Mouse (Mus musculus): ENCODE measurements at regions not wholly inside any gene's neighbourhood (a gene's known extent, or its start where the extent isn't known, plus 50 kb on each side); places are given as distances from the start of the nearest gene placed in this dataset.

DNA sequence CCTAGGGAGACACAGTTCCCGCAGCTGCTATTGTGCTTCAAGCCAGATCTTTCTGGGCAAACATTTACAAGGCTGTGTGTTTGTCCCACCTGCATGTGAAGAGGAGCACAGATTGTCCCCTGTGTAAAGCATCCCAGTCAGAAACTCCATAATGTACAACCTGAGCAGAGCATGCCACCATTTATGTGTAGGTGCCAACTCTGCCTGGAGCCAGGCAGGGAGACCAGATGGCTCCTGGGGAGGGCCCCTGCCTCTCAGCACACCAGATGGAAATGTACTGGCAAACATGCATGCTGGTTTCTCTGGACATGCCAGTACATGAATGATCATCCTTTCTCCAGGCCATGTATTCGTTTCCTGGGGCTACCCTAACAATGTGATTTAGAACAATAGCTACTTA, 98.6 kb upstream of the Foxp3 start:
- no peaks in the 10 kb centered on the region for H3K27me3 ChIP-seq (ENCODE audit: control insufficient read depth, insufficient read depth, low read length)
- H3K4me1 ChIP-seq (ENCODE audit: control insufficient read depth, insufficient read depth, low read length) = no peaks in the 10 kb centered on the region
- no peak overlapping the region for H3K9ac ChIP-seq (ENCODE audit: low read length)
- no peaks in the 10 kb centered on the region for H3K36me3 ChIP-seq (ENCODE audit: control insufficient read depth, insufficient read depth)
- H3K4me2 ChIP-seq (ENCODE audit: low read depth, low read length) = no peak overlapping the region
- no peak for ATAC-seq (replicated peaks; ENCODE audit: extremely low read depth, insufficient read depth, low FRiP score)
- H3K27ac ChIP-seq (ENCODE audit: low read length) = no peak overlapping the region
- H3K9me3 ChIP-seq (replicated peaks; ENCODE audit: control insufficient read depth, low read length) = no peaks in the 10 kb centered on the region
- 70% methylated on average over 2 of the region's 2 CpGs for WGBS
- H3K4me3 ChIP-seq (ENCODE audit: low read length) = no peak overlapping the region

DNA sequence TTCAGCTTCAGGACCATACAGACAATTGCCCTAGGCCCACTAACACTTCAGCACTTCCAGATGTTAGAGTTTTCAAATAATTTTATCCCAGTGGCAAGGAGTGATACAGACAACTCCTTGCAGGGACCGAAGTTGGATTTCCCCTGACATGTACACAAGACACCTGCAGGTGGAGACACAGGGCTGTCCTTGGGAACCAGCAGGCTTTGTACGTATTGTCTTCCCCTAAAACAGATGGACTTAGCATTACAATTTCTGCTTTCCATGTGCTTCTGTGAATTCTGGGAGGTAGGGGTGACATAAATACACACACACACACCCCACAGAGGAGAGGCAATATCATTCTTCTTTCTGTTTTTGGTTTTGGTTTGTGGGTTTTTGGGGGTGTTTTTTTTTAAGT, 98.2 kb upstream of the Usp27x start:
- WGBS = 42% methylated on average over 2 of the region's 2 CpGs
- H3K4me3 ChIP-seq (ENCODE audit: low read length) = no peak overlapping the region
- ATAC-seq (replicated peaks; ENCODE audit: extremely low read depth, insufficient read depth, low FRiP score) = no peak
- no peaks in the 10 kb centered on the region for H3K27me3 ChIP-seq (ENCODE audit: control insufficient read depth, insufficient read depth, low read length)
- no peak overlapping the region for H3K9ac ChIP-seq (ENCODE audit: low read length)
- no peaks in the 10 kb centered on the region for H3K4me1 ChIP-seq (ENCODE audit: control insufficient read depth, insufficient read depth, low read length)
- no peaks in the 10 kb centered on the region for H3K9me3 ChIP-seq (replicated peaks; ENCODE audit: control insufficient read depth, low read length)
- no peak overlapping the region for H3K27ac ChIP-seq (ENCODE audit: low read length)
- no peak overlapping the region for H3K4me2 ChIP-seq (ENCODE audit: low read depth, low read length)
- H3K36me3 ChIP-seq (ENCODE audit: control insufficient read depth, insufficient read depth) = no peaks in the 10 kb centered on the region

GRCm38 (mm10) chrX:7469801-7470200, 94.2 kb upstream of the Usp27x start:
- H3K4me1 ChIP-seq (ENCODE audit: control insufficient read depth, insufficient read depth, low read length) = no peaks in the 10 kb centered on the region
- no peak overlapping the region for H3K4me2 ChIP-seq (ENCODE audit: low read depth, low read length)
- H3K27me3 ChIP-seq (ENCODE audit: control insufficient read depth, insufficient read depth, low read length) = no peaks in the 10 kb centered on the region
- H3K36me3 ChIP-seq (ENCODE audit: control insufficient read depth, insufficient read depth) = no peaks in the 10 kb centered on the region
- ATAC-seq (replicated peaks; ENCODE audit: extremely low read depth, insufficient read depth, low FRiP score) = no peak
- no peak overlapping the region for H3K4me3 ChIP-seq (ENCODE audit: low read length)
- H3K27ac ChIP-seq (ENCODE audit: low read length) = no peak overlapping the region
- no peak overlapping the region for H3K9ac ChIP-seq (ENCODE audit: low read length)
- 74% methylated on average over 1 of the region's 1 CpGs for WGBS
- no peaks in the 10 kb centered on the region for H3K9me3 ChIP-seq (replicated peaks; ENCODE audit: control insufficient read depth, low read length)

GRCm38 (mm10) chrX:7467985-7468384, 92.4 kb upstream of the Usp27x start:
- Histone ChIP-seq H3K9me3 (replicated peaks; ENCODE audit: control insufficient read depth, low read length) (no peaks in the 10 kb centered on the region), H3K4me3 (ENCODE audit: low read length) (no peak overlapping the region), H3K36me3 (ENCODE audit: control insufficient read depth, insufficient read depth) (no peaks in the 10 kb centered on the region), H3K27ac (ENCODE audit: low read length) (no peak overlapping the region), H3K4me2 (ENCODE audit: low read depth, low read length) (no peak overlapping the region), H3K27me3 (ENCODE audit: control insufficient read depth, insufficient read depth, low read length) (no peaks in the 10 kb centered on the region), H3K4me1 (ENCODE audit: control insufficient read depth, insufficient read depth, low read length) (no peaks in the 10 kb centered on the region), H3K9ac (ENCODE audit: low read length) (no peak overlapping the region)
- no peak for ATAC-seq (replicated peaks; ENCODE audit: extremely low read depth, insufficient read depth, low FRiP score)
- WGBS = 44% methylated on average over 1 of the region's 1 CpGs

GRCm38 (mm10) chrX:7456851-7457250, 81.2 kb upstream of the Usp27x start:
- no peaks in the 10 kb centered on the region for H3K27me3 ChIP-seq (ENCODE audit: control insufficient read depth, insufficient read depth, low read length)
- H3K9me3 ChIP-seq (replicated peaks; ENCODE audit: control insufficient read depth, low read length) = no peaks in the 10 kb centered on the region
- H3K36me3 ChIP-seq (ENCODE audit: control insufficient read depth, insufficient read depth) = no peaks in the 10 kb centered on the region
- no peak overlapping the region for H3K9ac ChIP-seq (ENCODE audit: low read length)
- H3K4me3 ChIP-seq (ENCODE audit: low read length) = no peak overlapping the region
- H3K4me2 ChIP-seq (ENCODE audit: low read depth, low read length) = no peak overlapping the region
- no peaks in the 10 kb centered on the region for H3K4me1 ChIP-seq (ENCODE audit: control insufficient read depth, insufficient read depth, low read length)
- WGBS = 71% methylated on average over 4 of the region's 4 CpGs
- no peak for ATAC-seq (replicated peaks; ENCODE audit: extremely low read depth, insufficient read depth, low FRiP score)
- no peak overlapping the region for H3K27ac ChIP-seq (ENCODE audit: low read length)

DNA sequence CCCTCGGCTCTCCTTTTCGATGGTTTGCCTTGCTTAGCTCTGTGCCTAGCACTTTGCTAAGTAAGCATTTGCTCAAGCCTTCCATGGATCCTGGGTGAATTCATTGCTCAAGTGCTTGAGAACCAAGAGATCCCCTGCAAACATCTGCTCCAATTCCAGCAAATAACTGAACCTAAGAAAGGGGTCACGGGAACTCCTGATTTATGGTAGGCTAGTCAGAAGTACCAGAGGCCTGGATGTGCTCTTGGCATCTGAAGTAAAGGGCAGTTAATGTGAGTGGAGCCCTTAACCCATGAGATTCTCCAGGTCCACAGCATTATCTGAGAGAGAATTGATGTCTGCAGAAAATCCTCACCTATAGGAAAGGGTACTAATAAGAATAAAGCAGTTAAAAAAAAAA, 69.4 kb upstream of the Usp27x start:
- H3K4me2 ChIP-seq (ENCODE audit: low read depth, low read length) = no peak overlapping the region
- H3K27me3 ChIP-seq (ENCODE audit: control insufficient read depth, insufficient read depth, low read length) = no peaks in the 10 kb centered on the region
- no peaks in the 10 kb centered on the region for H3K9me3 ChIP-seq (replicated peaks; ENCODE audit: control insufficient read depth, low read length)
- no peak overlapping the region for H3K9ac ChIP-seq (ENCODE audit: low read length)
- H3K4me3 ChIP-seq (ENCODE audit: low read length) = no peak overlapping the region
- H3K36me3 ChIP-seq (ENCODE audit: control insufficient read depth, insufficient read depth) = no peaks in the 10 kb centered on the region
- H3K27ac ChIP-seq (ENCODE audit: low read length) = no peak overlapping the region
- no peak for ATAC-seq (replicated peaks; ENCODE audit: extremely low read depth, insufficient read depth, low FRiP score)
- H3K4me1 ChIP-seq (ENCODE audit: control insufficient read depth, insufficient read depth, low read length) = 0 out of 2 replicates have a peak, but pooled peaks cover 2% of the 10 kb centered on the region
- WGBS = 74% methylated on average over 3 of the region's 3 CpGs

- no peak for ATAC-seq (replicated peaks; ENCODE audit: extremely low read depth, insufficient read depth, low FRiP score)
- Histone ChIP-seq H3K4me3 (ENCODE audit: low read length) (no peak overlapping the region), H3K27me3 (ENCODE audit: control insufficient read depth, insufficient read depth, low read length) (no peaks in the 10 kb centered on the region), H3K4me2 (ENCODE audit: low read depth, low read length) (no peak overlapping the region), H3K36me3 (ENCODE audit: control insufficient read depth, insufficient read depth) (no peaks in the 10 kb centered on the region), H3K9ac (ENCODE audit: low read length) (no peak overlapping the region), H3K4me1 (ENCODE audit: control insufficient read depth, insufficient read depth, low read length) (0 out of 2 replicates have a peak, but pooled peaks cover 2% of the 10 kb centered on the region), H3K27ac (ENCODE audit: low read length) (no peak overlapping the region), H3K9me3 (replicated peaks; ENCODE audit: control insufficient read depth, low read length) (no peaks in the 10 kb centered on the region)
- 35% methylated on average over 6 of the region's 6 CpGs for WGBS
These were observed 69.0 kb upstream of the Usp27x start for GRCm38 (mm10) chrX:7444583-7444982.

DNA sequence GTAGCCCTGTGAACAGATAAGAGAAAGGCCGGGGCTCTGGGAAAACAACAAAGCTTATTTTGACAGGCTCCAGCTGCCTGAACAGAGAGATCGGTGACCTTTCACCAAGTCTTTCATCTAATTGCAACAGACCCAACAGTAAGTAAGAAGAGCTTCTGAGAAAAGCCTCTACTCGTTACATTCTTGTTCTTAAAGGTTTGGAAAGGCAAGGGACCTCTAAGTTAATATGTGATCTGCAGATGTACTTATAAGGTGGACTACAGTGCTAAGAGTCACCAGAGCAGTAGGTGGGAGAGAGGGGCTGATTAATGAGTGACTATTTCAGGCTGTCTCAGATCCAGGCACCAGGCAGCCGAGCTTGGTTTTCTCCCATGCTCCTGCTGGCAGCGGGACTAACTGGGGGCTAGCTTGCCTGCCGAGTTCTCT, 68.4 kb upstream of the Usp27x start:
- no peak overlapping the region for H3K4me2 ChIP-seq (ENCODE audit: low read depth, low read length)

GRCm38 (mm10) chrX:7435375-7436042, 59.9 kb upstream of the Usp27x start:
- Histone ChIP-seq H3K4me2 (ENCODE audit: low read depth, low read length) (no peak overlapping the region), H3K27me3 (ENCODE audit: control insufficient read depth, insufficient read depth, low read length) (no peaks in the 10 kb centered on the region), H3K4me1 (ENCODE audit: control insufficient read depth, insufficient read depth, low read length) (no peaks in the 10 kb centered on the region), H3K27ac (ENCODE audit: low read length) (no peak overlapping the region), H3K9me3 (replicated peaks; ENCODE audit: control insufficient read depth, low read length) (no peaks in the 10 kb centered on the region), H3K36me3 (ENCODE audit: control insufficient read depth, insufficient read depth) (no peaks in the 10 kb centered on the region), H3K9ac (ENCODE audit: low read length) (no peak overlapping the region), H3K4me3 (ENCODE audit: low read length) (no peak overlapping the region)
- no peak for ATAC-seq (replicated peaks; ENCODE audit: extremely low read depth, insufficient read depth, low FRiP score)
- WGBS = 56% methylated on average over 2 of the region's 2 CpGs

More for the DNA sequence above, 68.4 kb upstream of the Usp27x start:
- no peaks in the 10 kb centered on the region for H3K27me3 ChIP-seq (ENCODE audit: control insufficient read depth, insufficient read depth, low read length)
- H3K4me1 ChIP-seq (ENCODE audit: control insufficient read depth, insufficient read depth, low read length) = 0 out of 2 replicates have a peak, but pooled peaks cover 2% of the 10 kb centered on the region
- no peaks in the 10 kb centered on the region for H3K36me3 ChIP-seq (ENCODE audit: control insufficient read depth, insufficient read depth)
- no peaks in the 10 kb centered on the region for H3K9me3 ChIP-seq (replicated peaks; ENCODE audit: control insufficient read depth, low read length)
- WGBS = 18% methylated on average over 6 of the region's 6 CpGs
- ATAC-seq (replicated peaks; ENCODE audit: extremely low read depth, insufficient read depth, low FRiP score) = no peak
- H3K4me3 ChIP-seq (ENCODE audit: low read length) = no peak overlapping the region
- H3K27ac ChIP-seq (ENCODE audit: low read length) = no peak overlapping the region
- no peak overlapping the region for H3K9ac ChIP-seq (ENCODE audit: low read length)
